Mouse (Mus musculus) embryonic fibroblast, embryonic 13.5 days (primary cell): ENCODE measurements around the gene Slc51b.

Experiments used
- CTCF ChIP-seq: IDR thresholded peaks from 2 replicates; pipeline ENCODE4 v1.5.1; 2011; ENCODE audit warnings: mild to moderate bottlenecking, control low read depth, low read length, moderate library complexity, borderline replicate concordance; ENCODE audit not compliant: insufficient read depth
- POLR2A ChIP-seq: IDR thresholded peaks from 2 replicates; pipeline ENCODE4 v1.6.1; 2011; ENCODE audit warnings: low read depth, mild to moderate bottlenecking, control low read depth, low read length, moderate library complexity

DNA sequence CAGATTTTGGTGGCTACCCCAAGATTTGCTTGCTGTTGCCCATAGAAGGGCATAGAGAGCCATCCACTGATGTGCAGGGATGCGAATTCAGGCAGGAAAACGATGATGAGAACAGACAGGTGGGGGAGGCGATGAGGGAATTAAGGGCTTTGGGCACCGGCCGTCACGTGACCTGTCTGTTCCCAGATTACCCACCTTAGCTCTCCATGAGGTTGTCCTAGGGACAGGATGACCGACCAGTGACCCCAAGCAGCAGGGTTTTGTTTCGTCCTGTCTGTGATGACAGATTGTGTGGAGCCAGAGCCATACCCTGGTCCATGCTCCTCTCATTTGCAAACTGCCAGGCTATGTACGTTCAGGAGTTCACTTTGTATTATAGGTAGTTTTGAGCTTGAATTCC is 59.1 kb downstream of the Slc51b start:
- no peak for TF ChIP-seq CTCF
- TF ChIP-seq POLR2A = no peak
